Mouse (Mus musculus) limb, embryonic 12.5 days (tissue): Measurements from ENCODE around the gene Psmb10. TPM values are rescaled to one million over a fixed set of nuclear protein-coding genes. Genes with fewer than 3 reads are reported as not detected.
"Not testable (repeated sequence)": the region's sequence is repeated elsewhere in the genome, so short reads cannot be mapped to it uniquely, and the experiment has no call there.

Experiments used
- ATAC-seq: fragments of 200-750 bp; cut with Nextera tagmentation; 2 replicates; pipeline ENCODE4 v1.8.0; 2017; ENCODE audit warnings: low read depth, moderate TSS enrichment; ENCODE audit not compliant: insufficient number of reproducible peaks, insufficient read depth, low FRiP score, low TSS enrichment
- H3K27ac ChIP-seq: fragments of 300-500 bp; sonication (generic); 2 replicates; pipeline ENCODE4 v1.5.1; 2016; ENCODE audit warnings: mild to moderate bottlenecking, moderate library complexity
- H3K27me3 ChIP-seq: fragments of 300-500 bp; sonication (generic); 2 replicates; pipeline ENCODE4 v1.6.1; 2016; ENCODE audit warnings: mild to moderate bottlenecking, moderate library complexity
- H3K36me3 ChIP-seq: fragments of 300-500 bp; sonication (generic); 2 replicates; pipeline ENCODE4 v1.6.1; 2016; ENCODE audit warnings: mild to moderate bottlenecking, moderate library complexity
- H3K4me1 ChIP-seq: fragments of 300-500 bp; sonication (generic); replicated peaks from 2 replicates; pipeline ENCODE4 v1.6.1; 2016
- H3K4me2 ChIP-seq: fragments of 300-500 bp; sonication (generic); 2 replicates; pipeline ENCODE4 v1.6.1; 2016; ENCODE audit warnings: mild to moderate bottlenecking, moderate library complexity
- H3K4me3 ChIP-seq: fragments of 300-500 bp; sonication (generic); replicated peaks from 2 replicates; pipeline ENCODE4 v1.5.1; 2016; ENCODE audit warnings: mild to moderate bottlenecking
- H3K9ac ChIP-seq: fragments of 300-500 bp; sonication (generic); replicated peaks from 2 replicates; pipeline ENCODE4 v1.6.1; 2016; ENCODE audit warnings: mild to moderate bottlenecking, moderate library complexity
- H3K9me3 ChIP-seq: fragments of 300-500 bp; sonication (generic); 2 replicates; pipeline ENCODE4 v1.6.1; 2016; ENCODE audit warnings: mild to moderate bottlenecking, moderate library complexity
- WGBS: fragments of 180-500 bp; shearing (Covaris S2); methylation state at CpG from one replicate; pipeline ENCODE4 v1.1.7; 2016; 5-methylcytosine and 5-hydroxymethylcytosine counted together
- polyA plus RNA-seq: library from polyadenylated mRNA; unstranded; fragments of >200 nt; fragmentation: Nextera tagmentation; extraction: Ambion mirVana; gene quantifications from 2 replicates; pipeline ENCODE4 v1.2.1, GENCODE M21; 2016

Psmb10 gene
- 24.1 and 26.9 TPM in 2 replicates for polyA plus RNA-seq

GRCm38 (mm10) chr8:105938306-105938669 is at the start of gene Psmb10:
Gene Psmb10, minus strand, starts transcription at chr8:105938444.
- peak within 1 kb of the TSS; percentile 62 for H3K27ac ChIP-seq
- ATAC-seq, result no peak
- 32% methylated on average over 4 of the region's 4 CpGs for WGBS

GRCm38 (mm10) chr8:105983406-105983805 is 45.2 kb upstream of the Psmb10 start:
- not testable (repeated sequence) for H3K36me3 ChIP-seq, ATAC-seq, H3K27ac ChIP-seq, H3K9ac ChIP-seq, H3K27me3 ChIP-seq, H3K4me3 ChIP-seq, H3K4me2 ChIP-seq, H3K9me3 ChIP-seq, H3K4me1 ChIP-seq
- 79% methylated on average over 11 of the region's 11 CpGs for WGBS

More at GRCm38 (mm10) chr8:105938306-105938669, at the start of gene Psmb10:
- H3K9me3 ChIP-seq, result no peaks in the 10 kb centered on the region
- peak within 1 kb of the TSS; percentile 59 for H3K4me3 ChIP-seq
- no peaks in the 10 kb centered on the region for H3K27me3 ChIP-seq
- H3K9ac ChIP-seq, result peak within 1 kb of the TSS; percentile 66
- H3K4me1 ChIP-seq, result peaks cover 19% of the 10 kb centered on the region
- peak within 1 kb of the TSS; percentile 93 for H3K4me2 ChIP-seq
- peaks cover 45% of the 10 kb centered on the region for H3K36me3 ChIP-seq

GRCm38 (mm10) chr8:105981146-105981545 is 42.9 kb upstream of the Psmb10 start:
- Histone ChIP-seq H3K27me3 (no peaks in the 10 kb centered on the region), H3K9ac (no peak overlapping the region), H3K4me3 (no peak overlapping the region), H3K36me3 (no peaks in the 10 kb centered on the region), H3K9me3 (0 out of 2 replicates have a peak, but pooled peaks cover 3% of the 10 kb centered on the region), H3K4me1 (no peaks in the 10 kb centered on the region), H3K27ac (no peak overlapping the region), H3K4me2 (no peak overlapping the region)
- no peak for ATAC-seq
- WGBS, result 91% methylated on average over 1 of the region's 1 CpGs

GRCm38 (mm10) chr8:105979325-105979724 is 41.1 kb upstream of the Psmb10 start, which contains the start of gene Dpep3:
Gene Dpep3, minus strand, starts transcription at chr8:105979429.
- no peaks in the 10 kb centered on the region for H3K4me1 ChIP-seq
- H3K4me2 ChIP-seq, result no peak within 1 kb of the TSS
- no peaks in the 10 kb centered on the region for H3K36me3 ChIP-seq
- 93% methylated on average over 15 of the region's 15 CpGs for WGBS
- no peak for ATAC-seq
- H3K4me3 ChIP-seq, result no peak within 1 kb of the TSS
- no peak within 1 kb of the TSS for H3K27ac ChIP-seq
- H3K9me3 ChIP-seq, result 0 out of 2 replicates have a peak, but pooled peaks cover 3% of the 10 kb centered on the region
- H3K9ac ChIP-seq, result no peak within 1 kb of the TSS
- H3K27me3 ChIP-seq, result no peaks in the 10 kb centered on the region

- ATAC-seq, result no peak
- Histone ChIP-seq H3K9me3 (0 out of 2 replicates have a peak, but pooled peaks cover 3% of the 10 kb centered on the region), H3K4me3 (no peak overlapping the region), H3K36me3 (no peaks in the 10 kb centered on the region), H3K4me1 (no peaks in the 10 kb centered on the region), H3K4me2 (no peak overlapping the region), H3K9ac (no peak overlapping the region), H3K27me3 (no peaks in the 10 kb centered on the region), H3K27ac (no peak overlapping the region)
- 64% methylated on average over 7 of the region's 7 CpGs for WGBS
Measured at GRCm38 (mm10) chr8:105975363-105975762, 37.1 kb upstream of the Psmb10 start.

GRCm38 (mm10) chr8:105971019-105971720 is 32.9 kb upstream of the Psmb10 start:
- ATAC-seq, result no peak
- Histone ChIP-seq H3K9me3 (no peaks in the 10 kb centered on the region), H3K4me1 (peaks cover 11% of the 10 kb centered on the region), H3K4me2 (no peak overlapping the region), H3K4me3 (no peak overlapping the region), H3K27me3 (no peaks in the 10 kb centered on the region), H3K27ac (no peak overlapping the region), H3K9ac (no peak overlapping the region), H3K36me3 (no peaks in the 10 kb centered on the region)
- 76% methylated on average over 8 of the region's 8 CpGs for WGBS

- no peaks in the 10 kb centered on the region for H3K9me3 ChIP-seq
- H3K9ac ChIP-seq, result no peak overlapping the region
- H3K4me2 ChIP-seq, result no peak overlapping the region
- H3K4me1 ChIP-seq, result peaks cover 21% of the 10 kb centered on the region
- ATAC-seq, result no peak
- no peaks in the 10 kb centered on the region for H3K36me3 ChIP-seq
- 65% methylated on average over 1 of the region's 1 CpGs for WGBS
- H3K27ac ChIP-seq, result no peak overlapping the region
- H3K27me3 ChIP-seq, result no peaks in the 10 kb centered on the region
- no peak overlapping the region for H3K4me3 ChIP-seq
Measured at GRCm38 (mm10) chr8:105969367-105969766, 31.1 kb upstream of the Psmb10 start.

GRCm38 (mm10) chr8:105966692-105967311 is 28.6 kb upstream of the Psmb10 start:
- Histone ChIP-seq H3K4me1 (peaks cover 28% of the 10 kb centered on the region), H3K27ac (peak overlapping the region; percentile 35; the same call in 1 of the 2 replicates), H3K4me2 (peak overlapping the region; percentile 73), H3K9me3 (no peaks in the 10 kb centered on the region), H3K9ac (no peak overlapping the region), H3K27me3 (no peaks in the 10 kb centered on the region), H3K36me3 (no peaks in the 10 kb centered on the region; the same call in 1 of the 2 replicates), H3K4me3 (peak overlapping the region; percentile 82)
- 7% methylated on average over 19 of the region's 19 CpGs for WGBS
- no peak; the same call in 1 of the 2 replicates for ATAC-seq

GRCm38 (mm10) chr8:105965905-105966341 is 27.7 kb upstream of the Psmb10 start, which contains the start of gene Slc12a4:
Gene Slc12a4, minus strand, starts transcription at chr8:105966097.
- H3K27me3 ChIP-seq, result no peaks in the 10 kb centered on the region
- H3K4me2 ChIP-seq, result peak within 1 kb of the TSS; percentile 73
- peak within 1 kb of the TSS; percentile 89 for H3K9ac ChIP-seq
- peaks cover 28% of the 10 kb centered on the region for H3K4me1 ChIP-seq
- peak within 1 kb of the TSS; percentile 82 for H3K4me3 ChIP-seq
- no peaks in the 10 kb centered on the region; the same call in 1 of the 2 replicates for H3K36me3 ChIP-seq
- ATAC-seq, result peak; percentile 83
- peak within 1 kb of the TSS; percentile 84 for H3K27ac ChIP-seq
- WGBS, result under 1% methylated on average over 47 of the region's 47 CpGs
- no peaks in the 10 kb centered on the region for H3K9me3 ChIP-seq

- ATAC-seq, result peak; percentile 48
- WGBS, result 2% methylated on average over 40 of the region's 40 CpGs
- peaks cover 28% of the 10 kb centered on the region for H3K4me1 ChIP-seq
- H3K27ac ChIP-seq, result peak overlapping the region; percentile 84
- no peaks in the 10 kb centered on the region for H3K9me3 ChIP-seq
- H3K4me2 ChIP-seq, result peak overlapping the region; percentile 73
- H3K27me3 ChIP-seq, result no peaks in the 10 kb centered on the region
- peaks cover 3% of the 10 kb centered on the region; the same call in 1 of the 2 replicates for H3K36me3 ChIP-seq
- H3K9ac ChIP-seq, result peak overlapping the region; percentile 89
- peak overlapping the region; percentile 82 for H3K4me3 ChIP-seq
Measured at GRCm38 (mm10) chr8:105965266-105965904, 27.1 kb upstream of the Psmb10 start.
